Mouse (Mus musculus) ES-E14 (cell line): ENCODE results near the gene Wfikkn1. TPM values are rescaled to one million over a fixed set of nuclear protein-coding genes. Genes with fewer than 3 reads are reported as not detected.

Source experiments
- DNase-seq: peaks from one replicate; pipeline ENCODE4 v3.0.0-alpha.2; 2013; ENCODE audit warnings: low read depth, low spot score
- H3K27ac ChIP-seq: 2 replicates; pipeline ENCODE4 v1.5.1; 2012; ENCODE audit warnings: low read depth, mild to moderate bottlenecking, low read length, moderate library complexity, mixed read lengths; ENCODE audit not compliant: poor library complexity, insufficient read depth, severe bottlenecking
- H3K36me3 ChIP-seq: 2 replicates; pipeline ENCODE4 v1.6.1; 2012; ENCODE audit warnings: mild to moderate bottlenecking, low read length, moderate library complexity, mixed read lengths; ENCODE audit not compliant: control insufficient read depth, poor library complexity, insufficient read depth, severe bottlenecking
- H3K4me1 ChIP-seq, 2 experiments: fragments of 150-350 bp in 1 of 2; sonication (generic) in 1 of 2; 2 replicates each; pipeline ENCODE4 v1.6.1; 2012; ENCODE audit warnings: low read length in 2 of 2, mild to moderate bottlenecking in 1 of 2, mixed read lengths in 1 of 2; ENCODE audit not compliant: control insufficient read depth in 2 of 2, insufficient read depth in 2 of 2, poor library complexity in 1 of 2
- H3K4me3 ChIP-seq, 2 experiments: fragments of 150-350 bp in 1 of 2; sonication (generic) in 1 of 2; 2 replicates each; pipeline ENCODE4 v1.5.1; 2012; ENCODE audit warnings: low read length in 2 of 2, low read depth in 1 of 2, mild to moderate bottlenecking in 1 of 2, mixed read lengths in 1 of 2; ENCODE audit not compliant: insufficient read depth in 1 of 2, poor library complexity in 1 of 2, severe bottlenecking in 1 of 2
- H3K9ac ChIP-seq: 2 replicates; pipeline ENCODE4 v1.6.1; 2012; ENCODE audit warnings: low read depth, mild to moderate bottlenecking, low read length, mixed read lengths; ENCODE audit not compliant: poor library complexity, insufficient read depth, severe bottlenecking
- H3K9me3 ChIP-seq: fragments of 150-350 bp; sonication (generic); 2 replicates; pipeline ENCODE4 v1.6.1; 2012; ENCODE audit warnings: low read depth, mild to moderate bottlenecking, low read length; ENCODE audit not compliant: control insufficient read depth, insufficient read depth
- CHD2 ChIP-seq: IDR thresholded peaks from 2 replicates; pipeline ENCODE4 v1.6.1; 2014; ENCODE audit warnings: mild to moderate bottlenecking, low read depth, low read length, inconsistent platforms
- HCFC1 ChIP-seq: IDR thresholded peaks from 2 replicates; pipeline ENCODE4 v1.6.1; 2012; ENCODE audit warnings: low read length, inconsistent platforms, borderline replicate concordance; ENCODE audit not compliant: insufficient read depth
- MAFK ChIP-seq: IDR thresholded peaks from 2 replicates; pipeline ENCODE4 v1.6.1; 2014; ENCODE audit warnings: mild to moderate bottlenecking, low read depth, low read length, inconsistent platforms; ENCODE audit not compliant: insufficient read depth
- ZC3H11A ChIP-seq: IDR thresholded peaks from 2 replicates; pipeline ENCODE4 v1.6.1; 2012; ENCODE audit warnings: low read depth, mild to moderate bottlenecking, inconsistent platforms, low read length, borderline replicate concordance
- ZNF384 ChIP-seq: IDR thresholded peaks from 2 replicates; pipeline ENCODE4 v1.6.1; 2012; ENCODE audit warnings: low read depth, low read length, inconsistent platforms
- in situ Hi-C, 2 experiments: fragments of 600-800 bp; cut with MboI; formaldehyde crosslinking; loops; one replicate each; pipeline ENCODE4 v1.15.1; 2025; ENCODE audit warnings: low sequenced_read_pairs in 2 of 2, inconsistent platforms in 1 of 2; ENCODE audit not compliant: unreplicated experiment in 2 of 2
- total RNA-seq: library from RNA; depleted of rRNA; stranded (reverse); fragments of 300-350 nt; gene quantifications from 2 replicates; pipeline ENCODE4 v1.2.3, GENCODE M21; 2012; rRNA removed

Gene Wfikkn1
- total RNA-seq, 1 experiment: 3.3 TPM

DNA sequence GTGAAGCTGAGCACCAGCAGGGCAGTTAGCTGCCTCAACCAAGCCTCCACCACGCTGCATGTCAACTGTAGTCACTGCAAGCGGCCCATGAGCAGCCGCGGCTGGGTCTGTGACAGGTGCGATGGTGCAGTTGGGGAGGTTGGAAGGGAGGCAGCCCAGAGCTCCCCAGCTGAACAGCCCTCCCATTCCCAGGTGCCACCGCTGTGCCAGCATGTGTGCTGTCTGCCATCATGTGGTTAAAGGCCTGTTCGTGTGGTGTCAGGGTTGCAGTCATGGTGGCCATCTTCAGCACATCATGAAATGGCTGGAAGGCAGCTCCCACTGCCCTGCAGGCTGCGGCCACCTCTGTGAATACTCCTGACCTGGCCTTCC lies 52.4 kb downstream of the Wfikkn1 start:
- no peak for DNase-seq
- Histone ChIP-seq H3K4me1 (peaks cover 2 to 28% of the 10 kb centered on the region in 2 experiments; a peak in 2 of 4 replicates), H3K36me3 (peaks cover 47% of the 10 kb centered on the region), H3K27ac (no peak overlapping the region), H3K9ac (no peak overlapping the region), H3K9me3 (no peaks in the 10 kb centered on the region), H3K4me3 (peak overlapping the region in 1 of 2 experiments; percentile 73; a peak in 1 of 4 replicates)
- in situ Hi-C loops: no loop called here
- TF ChIP-seq ZNF384: no peak
- TF ChIP-seq MAFK: no peak
- TF ChIP-seq CHD2: no peak
- no peak for TF ChIP-seq ZC3H11A
- no peak for TF ChIP-seq HCFC1

Other genes with a start within 250 kb of the Wfikkn1 start
- 9.9 and 14.5 TPM in 2 replicates for gene Gng13, start 163.7 kb downstream of the Wfikkn1 start, total RNA-seq
- 102 and 151 TPM in 2 replicates for gene Chtf18, start 153.4 kb downstream of the Wfikkn1 start, total RNA-seq
- gene Rpusd1, start 153.2 kb downstream of the Wfikkn1 start, total RNA-seq: 7.6 and 8.7 TPM in 2 replicates
- gene Mslnl, start 144.8 kb downstream of the Wfikkn1 start, total RNA-seq: 0.27 and 0.58 TPM in 2 replicates
- 7.5 and 16.0 TPM in 2 replicates for gene Msln, start 126.5 kb downstream of the Wfikkn1 start, total RNA-seq
- gene Narfl, start 107.1 kb downstream of the Wfikkn1 start, total RNA-seq: 27.0 and 32.7 TPM in 2 replicates
- gene Haghl, start 95.2 kb downstream of the Wfikkn1 start, total RNA-seq: 14.5 and 29.5 TPM in 2 replicates
- 0.22 and 0.26 TPM in 2 replicates for gene Ccdc78, start 94.3 kb downstream of the Wfikkn1 start, total RNA-seq
- 32.8 and 60.6 TPM in 2 replicates for gene Fam173a, start 88.0 kb downstream of the Wfikkn1 start, total RNA-seq
- gene AC134908.4, start 85.2 kb downstream of the Wfikkn1 start, total RNA-seq: not detected in 2 replicates
- 46.1 and 62.7 TPM in 2 replicates for gene Metrn, start 83.7 kb downstream of the Wfikkn1 start, total RNA-seq
- 1.7 TPM in 2 replicates for gene Fbxl16, start 71.8 kb downstream of the Wfikkn1 start, total RNA-seq
- 28.6 and 43.4 TPM in 2 replicates for gene Wdr24, start 57.2 kb downstream of the Wfikkn1 start, total RNA-seq
- 25.1 and 46.4 TPM in 2 replicates for gene Jmjd8, start 52.0 kb downstream of the Wfikkn1 start, total RNA-seq
- gene Stub1, start 47.5 kb downstream of the Wfikkn1 start, total RNA-seq: 161 and 176 TPM in 2 replicates
- gene Rhbdl1, start 43.6 kb downstream of the Wfikkn1 start, total RNA-seq: 1.1 and 2.6 TPM in 2 replicates
- gene Gm20683, start 39.1 kb downstream of the Wfikkn1 start, total RNA-seq: 2.0 and 2.7 TPM in 2 replicates
- gene Rhot2, start 36.0 kb downstream of the Wfikkn1 start, total RNA-seq: 36.8 and 52.6 TPM in 2 replicates
- 24.7 and 50.5 TPM in 2 replicates for gene Wdr90, start 19.4 kb downstream of the Wfikkn1 start, total RNA-seq
- 12.3 and 12.6 TPM in 2 replicates for gene Mcrip2, start 12.1 kb downstream of the Wfikkn1 start, total RNA-seq
- 26.5 and 26.6 TPM in 2 replicates for gene Mettl26, start 5.8 kb downstream of the Wfikkn1 start, total RNA-seq
- gene Rab40c, start 38.9 kb upstream of the Wfikkn1 start, total RNA-seq: 14.6 and 15.7 TPM in 2 replicates
- gene Pigq, start 64.1 kb upstream of the Wfikkn1 start, total RNA-seq: 44.4 and 56.9 TPM in 2 replicates
- gene Nhlrc4, start 64.1 kb upstream of the Wfikkn1 start, total RNA-seq: 0.16 and 0.18 TPM in 2 replicates
- gene A930017K11Rik, start 71.7 kb upstream of the Wfikkn1 start, total RNA-seq: not detected in 2 replicates
- 18.0 and 19.0 TPM in 2 replicates for gene Capn15, start 104.9 kb upstream of the Wfikkn1 start, total RNA-seq
- gene Rab11fip3, start 188.7 kb upstream of the Wfikkn1 start, total RNA-seq: 9.4 and 11.2 TPM in 2 replicates
- 12.6 and 15.2 TPM in 2 replicates for gene Decr2, start 209.5 kb upstream of the Wfikkn1 start, total RNA-seq
- gene Nme4, start 214.7 kb upstream of the Wfikkn1 start, total RNA-seq: 96.4 and 133 TPM in 2 replicates
- gene Tmem8, start 232.4 kb upstream of the Wfikkn1 start, total RNA-seq: 22.3 and 28.5 TPM in 2 replicates
- 154 and 156 TPM in 2 replicates for gene Mrpl28, start 242.6 kb upstream of the Wfikkn1 start, total RNA-seq